Mouse (Mus musculus): ENCODE results near the gene Herpud1. TPM values are rescaled to one million over a fixed set of nuclear protein-coding genes. Genes with fewer than 3 reads are reported as not detected.

The Herpud1 gene
- polyA plus RNA-seq, 1 experiment from 2014 or later = 126 TPM

DNA sequence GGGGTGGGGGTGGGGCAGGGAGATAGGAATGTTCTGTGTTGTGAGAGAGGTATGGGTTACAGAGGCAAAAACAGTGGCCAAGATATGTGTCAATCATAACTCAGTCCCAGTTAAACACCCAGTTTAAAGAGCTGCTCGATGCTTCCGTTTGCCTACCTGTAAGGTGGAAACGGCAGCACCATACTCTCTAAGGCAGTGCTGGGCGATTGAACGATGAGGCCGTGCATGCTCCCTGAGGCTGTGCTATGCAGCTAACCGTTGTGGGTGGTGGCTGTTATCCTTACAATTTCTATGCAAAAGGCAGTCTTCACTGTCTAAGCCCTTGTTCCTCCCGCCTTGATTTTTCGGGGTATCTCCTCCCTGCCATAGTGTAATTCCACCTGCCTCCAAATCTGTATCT, 6.6 kb upstream of the Herpud1 start:
- ATAC-seq (ENCODE audit: low read depth) = no peak
- Histone ChIP-seq H3K4me3 (ENCODE audit: low read length) (no peak overlapping the region), H3K27me3 (ENCODE audit: control insufficient read depth, insufficient read depth, low read depth, low read length) (no peaks in the 10 kb centered on the region; the same call in 1 of the 2 replicates), H3K36me3 (ENCODE audit: control insufficient read depth, insufficient read depth, low read length) (no peaks in the 10 kb centered on the region), H3K9ac (ENCODE audit: low read length) (no peak overlapping the region), H3K9me3 (ENCODE audit: control insufficient read depth, low read length) (no peaks in the 10 kb centered on the region), H3K27ac (ENCODE audit: low read length) (no peak overlapping the region), H3K4me2 (ENCODE audit: low read depth, low read length) (no peak overlapping the region), H3K4me1 (replicated peaks; ENCODE audit: control insufficient read depth, insufficient read depth, low read length) (peaks cover 9% of the 10 kb centered on the region)
- WGBS = 84% methylated on average over 9 of the region's 9 CpGs

DNA sequence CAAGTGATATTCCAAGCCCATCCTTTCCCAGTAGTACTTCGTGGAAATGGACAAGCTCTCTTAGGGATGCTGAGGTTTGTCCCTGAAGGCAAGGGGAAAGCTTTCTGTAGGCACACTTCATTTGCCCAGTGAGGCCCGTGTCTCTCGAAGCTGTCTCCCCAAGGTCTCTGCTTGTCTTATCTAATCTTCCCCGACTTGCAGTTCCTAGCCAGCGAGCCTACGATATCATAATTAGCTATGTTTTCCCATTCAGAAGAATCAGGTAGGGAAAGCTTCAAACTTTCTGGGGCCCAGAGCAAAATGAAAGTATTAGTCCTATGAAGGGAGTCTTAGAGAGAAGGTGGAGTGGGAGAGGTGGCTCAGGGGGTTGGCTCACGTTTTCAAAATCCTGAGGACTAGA, 2.1 kb upstream of the Herpud1 start:
- Histone ChIP-seq H3K9me3 (ENCODE audit: control insufficient read depth, low read length) (no peaks in the 10 kb centered on the region), H3K4me2 (ENCODE audit: low read depth, low read length) (no peak overlapping the region), H3K9ac (ENCODE audit: low read length) (no peak overlapping the region), H3K4me3 (ENCODE audit: low read length) (no peak overlapping the region), H3K4me1 (replicated peaks; ENCODE audit: control insufficient read depth, insufficient read depth, low read length) (peaks cover 8% of the 10 kb centered on the region), H3K27ac (ENCODE audit: low read length) (no peak overlapping the region), H3K36me3 (ENCODE audit: control insufficient read depth, insufficient read depth, low read length) (no peaks in the 10 kb centered on the region; the same call in 1 of the 2 replicates), H3K27me3 (ENCODE audit: control insufficient read depth, insufficient read depth, low read depth, low read length) (no peaks in the 10 kb centered on the region; the same call in 1 of the 2 replicates)
- no peak for ATAC-seq (ENCODE audit: low read depth)
- WGBS = 80% methylated on average over 7 of the region's 7 CpGs

DNA sequence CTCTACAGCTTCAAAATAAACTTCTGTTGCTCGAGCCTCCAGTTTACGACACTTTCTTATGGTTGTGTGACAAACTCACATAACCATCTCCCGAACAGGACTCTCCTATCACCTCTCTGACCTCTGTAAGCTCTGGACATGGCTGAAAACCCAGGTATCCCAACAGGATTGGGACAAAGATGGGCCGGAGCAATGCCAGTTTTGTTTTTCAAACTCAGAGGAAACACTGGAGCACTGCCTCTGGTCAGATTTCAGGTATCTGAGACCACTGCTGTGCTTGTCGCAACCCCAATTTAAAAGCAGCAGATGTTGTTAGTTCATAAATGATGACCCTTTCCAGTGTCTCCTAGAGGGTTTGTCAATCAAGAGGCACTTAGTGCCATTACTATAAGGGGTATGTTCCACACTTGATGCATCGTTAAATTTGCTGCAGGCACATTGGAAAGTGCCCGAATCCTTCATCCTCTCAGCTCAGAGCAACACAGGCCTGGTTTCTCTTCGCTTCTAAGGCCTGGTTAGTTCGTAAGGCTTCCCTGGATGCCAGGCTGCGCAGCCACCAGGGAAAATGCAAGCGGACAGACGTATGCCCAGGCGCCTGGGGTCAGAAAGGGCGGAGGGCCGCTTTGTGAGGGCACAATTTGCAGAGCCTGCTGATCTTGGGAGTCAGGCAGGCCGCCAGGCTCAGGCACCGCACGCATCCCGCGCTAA, 578 bp upstream of the Herpud1 start:
- Histone ChIP-seq H3K27ac (ENCODE audit: low read length) (peak overlapping the region; percentile 95), H3K4me3 (ENCODE audit: low read length) (peak overlapping the region; percentile 87), H3K9ac (ENCODE audit: low read length) (peak overlapping the region; percentile 95), H3K4me1 (replicated peaks; ENCODE audit: control insufficient read depth, insufficient read depth, low read length) (peaks cover 8% of the 10 kb centered on the region), H3K27me3 (ENCODE audit: control insufficient read depth, insufficient read depth, low read depth, low read length) (no peaks in the 10 kb centered on the region; the same call in 1 of the 2 replicates), H3K4me2 (ENCODE audit: low read depth, low read length) (peak overlapping the region; percentile 93), H3K9me3 (ENCODE audit: control insufficient read depth, low read length) (no peaks in the 10 kb centered on the region), H3K36me3 (ENCODE audit: control insufficient read depth, insufficient read depth, low read length) (peaks cover 14% of the 10 kb centered on the region)
- 24% methylated on average over 20 of the region's 20 CpGs for WGBS
- no peak; the same call in 1 of the 2 replicates for ATAC-seq (ENCODE audit: low read depth)

DNA sequence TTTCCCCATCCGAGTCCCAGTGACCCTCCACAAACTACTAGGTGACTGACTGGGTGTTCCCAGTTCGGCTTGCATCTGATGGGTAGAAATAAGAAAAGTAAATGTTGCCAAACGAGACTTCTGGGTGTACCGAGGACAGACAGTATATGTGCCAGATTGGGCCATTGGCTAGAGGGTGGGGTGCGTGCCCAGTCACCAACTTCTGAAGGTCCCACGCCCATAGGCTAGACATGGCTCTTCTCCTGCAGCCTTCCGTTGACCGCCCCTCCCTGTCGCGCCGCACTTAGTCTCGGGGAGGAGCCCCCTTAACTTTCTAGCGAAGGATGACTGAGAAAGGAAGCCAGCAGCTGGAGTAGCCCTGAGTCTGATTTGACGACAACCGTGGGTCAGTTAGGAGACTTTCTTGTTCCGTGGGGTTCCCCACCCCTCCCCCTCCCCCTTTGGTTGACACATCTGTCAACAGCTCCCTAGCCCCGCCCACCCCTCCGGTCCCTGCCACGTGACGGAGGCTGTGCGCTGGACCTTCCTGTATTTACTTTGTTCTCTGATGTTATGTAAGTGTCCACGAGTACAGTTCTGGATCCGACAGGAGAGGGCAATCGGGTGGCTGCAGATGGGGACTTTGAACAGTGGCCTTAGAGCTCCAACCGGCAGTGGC, 918 bp downstream of the Herpud1 start:
- H3K36me3 ChIP-seq (ENCODE audit: control insufficient read depth, insufficient read depth, low read length) = peaks cover 29% of the 10 kb centered on the region
- H3K4me1 ChIP-seq (replicated peaks; ENCODE audit: control insufficient read depth, insufficient read depth, low read length) = peaks cover 8% of the 10 kb centered on the region
- peak overlapping the region; percentile 95 for H3K27ac ChIP-seq (ENCODE audit: low read length)
- ATAC-seq (ENCODE audit: low read depth) = peak; percentile 75
- H3K9me3 ChIP-seq (ENCODE audit: control insufficient read depth, low read length) = no peaks in the 10 kb centered on the region
- under 1% methylated on average over 25 of the region's 25 CpGs for WGBS
- H3K4me2 ChIP-seq (ENCODE audit: low read depth, low read length) = peak overlapping the region; percentile 93
- H3K9ac ChIP-seq (ENCODE audit: low read length) = peak overlapping the region; percentile 95
- no peaks in the 10 kb centered on the region for H3K27me3 ChIP-seq (ENCODE audit: control insufficient read depth, insufficient read depth, low read depth, low read length)
- peak overlapping the region; percentile 87 for H3K4me3 ChIP-seq (ENCODE audit: low read length)

DNA sequence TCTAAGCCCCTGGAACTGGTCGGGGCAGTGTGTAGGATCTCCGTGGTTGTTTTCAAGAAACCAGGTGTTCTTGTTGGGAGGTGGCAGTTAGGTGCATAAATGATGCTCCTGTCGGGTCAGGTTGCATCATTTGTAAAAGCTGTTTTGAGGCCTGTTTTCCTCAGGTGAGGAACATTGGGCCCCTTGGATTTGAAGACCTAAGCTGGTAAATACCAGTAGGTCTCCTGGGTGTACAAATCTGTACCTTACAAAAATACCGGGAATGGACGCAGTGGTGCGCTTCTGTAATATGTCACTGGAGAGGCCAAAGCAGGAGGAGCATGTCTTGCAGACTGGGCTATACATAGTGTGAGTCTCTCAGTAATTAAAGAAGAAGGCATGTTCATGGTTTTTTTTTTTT, 1.5 kb downstream of the Herpud1 start:
- 14% methylated on average over 6 of the region's 6 CpGs for whole genome bisulfite sequencing
- Histone ChIP-seq H3K4me3 (ENCODE audit: low read length) (peak overlapping the region; percentile 87), H3K27me3 (ENCODE audit: control insufficient read depth, insufficient read depth, low read depth, low read length) (no peaks in the 10 kb centered on the region), H3K9ac (ENCODE audit: low read length) (peak overlapping the region; percentile 95), H3K4me1 (replicated peaks; ENCODE audit: control insufficient read depth, insufficient read depth, low read length) (peaks cover 8% of the 10 kb centered on the region), H3K4me2 (ENCODE audit: low read depth, low read length) (peak overlapping the region; percentile 93), H3K36me3 (ENCODE audit: control insufficient read depth, insufficient read depth, low read length) (peaks cover 36% of the 10 kb centered on the region), H3K27ac (ENCODE audit: low read length) (peak overlapping the region; percentile 95), H3K9me3 (ENCODE audit: control insufficient read depth, low read length) (no peaks in the 10 kb centered on the region)
- ATAC-seq (ENCODE audit: low read depth) = no peak

DNA sequence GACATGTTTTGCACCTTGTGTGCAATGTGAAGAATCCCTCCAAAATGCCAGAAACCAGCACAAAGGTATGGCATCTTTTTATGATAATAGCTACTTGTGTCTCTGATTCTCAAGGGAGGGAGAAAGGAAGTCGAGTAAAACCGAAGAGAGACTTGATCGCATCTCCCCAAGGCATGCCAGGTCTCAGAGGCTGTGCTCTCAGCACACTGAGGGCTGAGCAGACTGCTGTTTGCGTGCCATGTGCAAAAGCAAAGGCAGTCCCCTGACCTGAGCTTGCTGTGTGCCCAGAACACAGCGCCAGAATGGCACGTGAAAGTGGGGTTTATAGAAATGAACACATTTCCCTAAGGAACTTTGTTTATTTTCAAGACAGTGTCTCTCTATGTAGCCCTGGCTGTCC, 3.3 kb downstream of the Herpud1 start:
- no peak overlapping the region for H3K27ac ChIP-seq (ENCODE audit: low read length)
- no peak overlapping the region for H3K9ac ChIP-seq (ENCODE audit: low read length)
- 89% methylated on average over 6 of the region's 6 CpGs for WGBS
- no peak overlapping the region for H3K4me3 ChIP-seq (ENCODE audit: low read length)
- no peaks in the 10 kb centered on the region for H3K9me3 ChIP-seq (ENCODE audit: control insufficient read depth, low read length)
- peaks cover 48% of the 10 kb centered on the region for H3K36me3 ChIP-seq (ENCODE audit: control insufficient read depth, insufficient read depth, low read length)
- H3K27me3 ChIP-seq (ENCODE audit: control insufficient read depth, insufficient read depth, low read depth, low read length) = no peaks in the 10 kb centered on the region
- no peak for ATAC-seq (ENCODE audit: low read depth)
- peaks cover 8% of the 10 kb centered on the region for H3K4me1 ChIP-seq (replicated peaks; ENCODE audit: control insufficient read depth, insufficient read depth, low read length)
- no peak overlapping the region for H3K4me2 ChIP-seq (ENCODE audit: low read depth, low read length)

DNA sequence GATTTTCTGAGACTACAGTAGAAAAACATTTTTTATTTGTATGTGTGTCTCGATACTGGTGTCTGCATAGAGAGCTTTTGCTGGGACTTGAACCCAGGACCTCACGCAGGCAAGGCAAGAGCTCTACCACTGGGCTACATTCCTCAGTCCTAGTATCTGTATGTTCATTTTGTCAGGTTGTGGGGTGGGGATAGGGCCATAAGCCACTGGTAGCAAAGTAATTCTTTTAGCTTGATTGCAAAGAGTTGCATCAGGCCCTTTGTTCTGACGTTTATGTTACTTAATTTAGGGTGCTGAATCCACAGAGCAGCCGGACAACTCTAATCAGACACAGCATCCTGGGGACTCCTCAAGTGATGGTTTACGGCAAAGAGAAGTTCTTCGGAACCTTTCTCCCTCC, 4.2 kb downstream of the Herpud1 start:
- H3K4me1 ChIP-seq (replicated peaks; ENCODE audit: control insufficient read depth, insufficient read depth, low read length) = peaks cover 8% of the 10 kb centered on the region
- H3K27me3 ChIP-seq (ENCODE audit: control insufficient read depth, insufficient read depth, low read depth, low read length) = no peaks in the 10 kb centered on the region
- no peaks in the 10 kb centered on the region for H3K9me3 ChIP-seq (ENCODE audit: control insufficient read depth, low read length)
- peaks cover 57% of the 10 kb centered on the region for H3K36me3 ChIP-seq (ENCODE audit: control insufficient read depth, insufficient read depth, low read length)
- H3K4me2 ChIP-seq (ENCODE audit: low read depth, low read length) = no peak overlapping the region
- no peak overlapping the region for H3K4me3 ChIP-seq (ENCODE audit: low read length)
- WGBS = 93% methylated on average over 6 of the region's 6 CpGs
- no peak overlapping the region for H3K9ac ChIP-seq (ENCODE audit: low read length)
- H3K27ac ChIP-seq (ENCODE audit: low read length) = no peak overlapping the region
- ATAC-seq (ENCODE audit: low read depth) = no peak

DNA sequence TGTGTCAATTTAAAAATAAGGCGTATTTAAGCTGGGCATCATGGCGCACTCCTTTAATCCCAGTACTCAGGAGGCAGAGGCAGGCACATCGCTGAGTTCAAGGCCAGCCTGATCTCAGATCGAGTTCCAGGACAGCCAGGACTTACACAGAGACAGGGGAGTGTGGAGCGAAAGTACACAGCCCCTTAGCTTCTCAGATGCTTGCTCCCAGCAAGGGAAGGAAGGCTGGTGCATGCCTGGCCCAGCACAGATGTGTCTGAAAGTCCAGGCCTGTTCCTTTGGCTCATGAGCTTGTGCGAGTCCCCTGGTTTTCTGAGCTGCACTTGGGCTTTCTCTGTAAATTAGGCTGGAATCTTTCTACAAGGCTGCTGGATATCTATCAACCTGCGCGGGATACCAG, 4.7 kb downstream of the Herpud1 start:
- peaks cover 62% of the 10 kb centered on the region for H3K36me3 ChIP-seq (ENCODE audit: control insufficient read depth, insufficient read depth, low read length)
- no peak overlapping the region for H3K27ac ChIP-seq (ENCODE audit: low read length)
- no peaks in the 10 kb centered on the region for H3K27me3 ChIP-seq (ENCODE audit: control insufficient read depth, insufficient read depth, low read depth, low read length)
- H3K4me2 ChIP-seq (ENCODE audit: low read depth, low read length) = no peak overlapping the region
- H3K9me3 ChIP-seq (ENCODE audit: control insufficient read depth, low read length) = no peaks in the 10 kb centered on the region
- H3K4me1 ChIP-seq (replicated peaks; ENCODE audit: control insufficient read depth, insufficient read depth, low read length) = peaks cover 8% of the 10 kb centered on the region
- no peak overlapping the region for H3K9ac ChIP-seq (ENCODE audit: low read length)
- WGBS = 96% methylated on average over 8 of the region's 8 CpGs
- ATAC-seq (ENCODE audit: low read depth) = no peak
- H3K4me3 ChIP-seq (ENCODE audit: low read length) = no peak overlapping the region

DNA sequence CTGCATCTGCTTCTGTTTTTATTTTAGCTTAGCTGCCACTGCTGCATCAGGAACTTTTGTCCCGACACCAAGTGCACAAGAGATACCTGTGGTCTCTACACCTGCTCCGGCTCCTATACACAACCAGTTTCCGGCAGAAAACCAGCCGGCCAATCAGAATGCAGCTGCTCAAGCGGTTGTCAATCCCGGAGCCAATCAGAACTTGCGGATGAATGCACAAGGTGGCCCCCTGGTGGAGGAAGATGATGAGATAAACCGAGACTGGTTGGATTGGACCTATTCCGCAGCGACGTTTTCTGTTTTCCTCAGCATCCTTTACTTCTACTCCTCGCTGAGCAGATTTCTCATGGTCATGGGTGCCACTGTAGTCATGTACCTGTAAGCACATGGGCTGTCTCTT, 5.9 kb downstream of the Herpud1 start:
- 82% methylated on average over 12 of the region's 12 CpGs for WGBS
- Histone ChIP-seq H3K27me3 (ENCODE audit: control insufficient read depth, insufficient read depth, low read depth, low read length) (no peaks in the 10 kb centered on the region), H3K4me3 (ENCODE audit: low read length) (no peak overlapping the region), H3K4me2 (ENCODE audit: low read depth, low read length) (no peak overlapping the region), H3K9me3 (ENCODE audit: control insufficient read depth, low read length) (no peaks in the 10 kb centered on the region), H3K9ac (ENCODE audit: low read length) (no peak overlapping the region), H3K4me1 (replicated peaks; ENCODE audit: control insufficient read depth, insufficient read depth, low read length) (peaks cover 8% of the 10 kb centered on the region), H3K27ac (ENCODE audit: low read length) (no peak overlapping the region), H3K36me3 (ENCODE audit: control insufficient read depth, insufficient read depth, low read length) (peaks cover 62% of the 10 kb centered on the region)
- ATAC-seq (ENCODE audit: low read depth) = no peak

Data from lung, embryonic 16.5 days (tissue).